Mouse (Mus musculus) stomach, postnatal 0 days (tissue): ENCODE data around the gene Tbc1d10a.

Experiments used
- CTCF ChIP-seq: IDR thresholded peaks from 2 replicates; pipeline ENCODE4 v1.5.1; 2016; ENCODE audit warnings: antibody characterized with exemption, low read depth, mild to moderate bottlenecking, moderate library complexity
- EP300 ChIP-seq: optimal IDR thresholded peaks from 2 replicates; pipeline ENCODE3; 2016; ENCODE audit warnings: antibody characterized with exemption

GRCm38 (mm10) chr11:4141505-4141904, 45.1 kb upstream of the Tbc1d10a start:
- no peak for TF ChIP-seq CTCF
- no peak for TF ChIP-seq EP300
